Mouse (Mus musculus) gastrocnemius, postnatal 10 days (tissue): ENCODE data around the gene Fbxo41. TPM values are rescaled to one million over a fixed set of nuclear protein-coding genes. Genes with fewer than 3 reads are reported as not detected.

Experiments
- DNase-seq: peaks from one replicate; pipeline ENCODE4 v3.0.0; 2021; ENCODE audit warnings: mixed read lengths
- total RNA-seq, 2 experiments: library from RNA; stranded (reverse); gene quantifications; 2 replicates each; pipeline ENCODE4 v1.2.3; 2021

The Fbxo41 gene
- total RNA-seq, 2 experiments from 2014 or later, result 0.14 TPM

DNA sequence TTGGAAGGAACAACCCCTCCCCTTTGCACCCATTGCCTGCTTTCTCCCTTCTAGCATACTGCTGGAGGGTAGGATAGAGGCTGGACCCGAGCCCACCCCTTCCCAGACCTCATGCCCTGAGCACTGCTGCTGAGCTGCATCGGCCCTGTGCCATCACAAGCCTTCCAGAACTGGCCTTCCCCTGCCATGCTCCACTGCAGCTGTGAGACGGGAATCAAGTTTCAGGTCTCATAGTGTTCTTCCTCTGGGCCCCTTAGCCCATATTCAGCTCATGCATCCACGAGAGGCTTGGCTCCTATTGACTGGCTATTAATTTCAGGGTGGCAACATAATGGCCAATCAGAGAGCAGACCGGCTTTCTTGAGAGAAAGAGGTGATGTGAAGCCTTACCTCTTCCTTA is 57.5 kb downstream of the Fbxo41 start:
- peak; percentile 32 for DNase-seq

DNA sequence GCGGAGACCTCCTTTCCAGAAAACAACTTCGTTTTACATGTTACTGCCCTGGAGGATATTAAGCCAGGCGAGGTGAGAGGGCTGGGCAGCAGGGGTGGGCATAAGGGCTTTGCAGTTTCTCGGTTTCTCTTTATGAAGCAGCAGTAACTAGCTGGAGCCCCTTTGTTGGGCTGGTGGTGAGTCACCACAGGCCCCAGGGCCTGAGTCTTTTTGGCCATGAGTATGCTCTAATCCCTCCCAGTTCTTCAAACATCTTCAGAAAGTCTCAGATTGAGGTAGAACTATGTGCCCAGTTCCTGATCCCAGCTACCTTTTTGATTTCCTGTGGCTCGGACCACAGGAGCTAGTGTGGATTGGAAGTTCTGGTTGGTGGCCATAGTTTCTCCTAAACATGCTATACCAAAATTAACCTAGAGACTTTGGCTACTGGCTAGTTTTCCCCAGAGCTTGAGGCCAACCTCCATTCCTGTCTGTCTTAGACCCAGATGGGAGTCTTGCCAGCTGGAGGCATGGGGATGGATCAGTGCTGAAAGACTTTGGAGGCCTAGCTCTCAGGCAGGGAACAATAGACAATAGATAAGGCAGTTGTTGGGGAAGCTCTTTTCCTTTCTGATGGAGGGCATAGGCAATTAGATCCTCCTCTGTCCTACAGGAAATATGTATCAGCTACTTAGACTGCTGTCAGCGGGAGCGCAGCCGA is 58.4 kb downstream of the Fbxo41 start:
- no peak for DNase-seq

DNA sequence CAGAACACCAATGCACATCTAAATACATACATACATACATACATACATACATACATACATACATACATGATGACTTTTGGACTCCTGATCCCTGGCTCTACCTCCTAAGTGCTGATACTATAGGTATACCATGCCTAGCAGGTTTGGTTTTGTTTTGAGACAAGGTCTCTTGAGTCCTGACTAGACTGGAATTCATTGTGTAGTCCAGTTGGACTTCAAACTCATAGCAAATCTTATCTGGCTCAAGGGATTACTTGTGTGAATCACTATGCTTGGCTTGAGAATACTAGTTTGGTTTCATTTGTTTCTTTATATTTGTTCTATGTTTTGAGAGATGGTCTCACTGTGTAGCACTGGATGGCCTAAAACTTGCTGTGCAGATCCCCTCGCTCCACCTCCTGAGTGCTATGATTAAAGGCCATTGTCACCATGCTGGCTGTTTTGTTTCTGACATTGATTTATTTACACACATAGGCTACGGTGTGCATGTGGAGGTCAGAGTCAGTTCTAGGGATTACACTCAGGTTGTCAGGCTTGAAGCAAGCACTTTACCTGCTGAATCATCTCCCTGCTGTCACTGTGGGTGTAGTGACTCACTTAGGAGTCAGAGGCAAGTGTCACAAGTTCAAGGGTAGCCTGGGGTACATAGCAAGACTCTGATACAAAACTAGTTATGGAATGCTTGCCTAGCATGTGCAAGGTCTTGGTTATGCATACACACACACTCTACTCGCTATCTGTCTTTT is 59.1 kb downstream of the Fbxo41 start:
- no peak for DNase-seq

DNA sequence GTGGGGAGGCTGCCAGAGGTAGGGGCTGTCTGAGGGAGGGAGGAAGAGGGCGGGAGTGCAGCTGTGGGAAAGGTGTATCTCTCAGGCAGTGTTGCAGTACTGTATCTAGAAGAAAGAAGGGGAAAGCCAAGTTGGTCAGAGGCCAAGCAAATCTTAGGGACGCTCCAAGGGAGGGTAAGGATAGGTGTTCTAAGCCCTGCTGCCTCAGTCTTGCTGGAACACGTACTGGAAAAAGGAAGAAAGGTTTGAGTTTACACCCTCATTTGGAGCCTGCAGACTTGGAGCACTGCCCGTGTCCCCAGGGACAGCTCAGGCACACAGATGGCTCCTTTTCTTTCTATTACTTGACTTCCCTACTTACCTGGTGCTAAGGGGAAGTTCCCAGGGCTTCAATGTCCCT is 61.7 kb downstream of the Fbxo41 start:
- no peak for DNase-seq

DNA sequence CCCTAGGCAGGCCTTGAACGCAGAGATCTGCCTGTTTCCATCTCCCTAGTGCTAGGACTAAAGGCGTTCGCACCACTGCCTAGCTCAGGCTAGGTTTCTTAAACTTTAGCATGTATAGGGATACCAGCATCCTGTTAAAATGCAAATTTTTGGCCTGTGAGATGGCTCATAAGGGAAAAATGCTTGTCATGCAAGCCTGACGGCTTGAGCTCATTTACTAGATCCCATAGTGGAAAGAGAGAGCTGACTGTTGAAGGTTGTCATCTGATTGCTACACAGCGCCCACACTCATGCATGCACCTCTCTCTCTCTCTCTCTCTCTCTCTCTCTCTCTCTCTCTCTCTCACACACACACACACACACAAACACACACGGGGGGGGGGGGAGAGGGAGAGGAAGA is 66.2 kb downstream of the Fbxo41 start:
- DNase-seq, result no peak

DNA sequence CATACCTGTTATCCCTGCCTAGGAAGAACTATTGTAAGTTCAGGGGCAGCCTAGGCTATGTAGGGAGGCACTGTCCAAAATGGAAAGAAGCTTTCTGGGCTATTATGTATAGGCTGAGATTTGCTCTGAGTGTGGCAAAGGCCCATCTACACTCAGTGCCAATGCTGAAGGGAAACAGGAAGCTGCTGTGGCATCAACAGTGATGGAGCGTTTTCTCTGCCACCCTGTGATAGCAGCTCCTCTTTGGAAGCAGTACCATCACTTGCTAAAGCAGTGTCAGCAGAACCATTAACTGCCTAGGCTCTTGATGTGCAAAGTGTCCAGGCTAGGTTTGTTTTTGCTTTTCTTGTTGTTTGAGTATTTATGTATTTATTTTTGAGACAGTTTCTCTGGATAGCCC is 66.6 kb downstream of the Fbxo41 start:
- DNase-seq, result no peak

DNA sequence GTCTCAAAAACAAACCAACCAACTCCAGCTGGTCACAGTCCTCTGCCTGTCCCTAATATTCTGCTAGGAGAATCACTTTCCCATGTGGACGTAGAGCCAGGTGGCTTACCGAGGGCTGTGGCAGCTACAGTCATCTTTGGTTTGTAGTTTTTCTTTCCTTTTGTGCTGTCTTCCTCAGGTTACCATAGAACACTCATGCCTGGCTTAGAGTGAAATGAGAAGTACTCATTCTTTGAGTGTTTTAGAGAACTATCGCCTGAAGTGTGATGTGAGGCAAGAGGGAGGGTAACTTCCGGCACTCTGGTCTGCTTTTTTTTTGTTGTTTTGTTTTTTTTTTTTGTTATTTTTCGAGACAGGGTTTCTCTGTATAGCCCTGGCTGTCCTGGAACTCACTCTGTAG is 68.9 kb downstream of the Fbxo41 start:
- no peak for DNase-seq

DNA sequence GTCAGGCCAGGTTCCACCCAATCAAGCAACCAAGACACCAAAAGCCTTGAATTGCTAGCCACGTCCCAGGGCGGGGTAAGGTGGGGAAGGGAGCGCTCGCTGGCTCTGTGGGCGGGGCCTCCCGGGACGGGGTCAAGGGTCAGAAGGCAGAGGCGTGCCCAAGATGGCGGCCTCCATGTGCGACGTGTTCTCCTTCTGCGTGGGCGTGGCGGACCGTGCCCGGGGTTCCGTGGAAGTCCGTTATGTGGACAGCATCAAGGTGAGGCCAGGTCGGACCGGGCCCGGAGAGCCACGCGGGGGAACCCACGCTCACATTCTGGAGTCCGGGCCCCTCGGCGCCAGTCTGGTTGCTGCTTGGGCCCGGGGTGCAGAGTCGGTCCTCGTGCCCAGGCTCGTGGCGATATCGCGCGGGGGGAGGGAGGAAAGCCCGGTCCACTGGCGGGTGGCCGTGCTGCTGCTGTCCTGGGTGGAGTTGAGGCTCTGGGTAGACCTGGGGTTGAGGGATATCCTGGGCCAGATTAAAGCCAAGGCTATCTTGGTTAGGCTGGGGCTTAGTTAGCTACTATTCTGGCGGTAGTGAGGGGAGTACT is 70.9 kb downstream of the Fbxo41 start, which contains the start of gene Smyd5:
Smyd5 (plus strand) TSS at position 148 of the 590 bp plus-strand sequence.
- peak; percentile 86 for DNase-seq

DNA sequence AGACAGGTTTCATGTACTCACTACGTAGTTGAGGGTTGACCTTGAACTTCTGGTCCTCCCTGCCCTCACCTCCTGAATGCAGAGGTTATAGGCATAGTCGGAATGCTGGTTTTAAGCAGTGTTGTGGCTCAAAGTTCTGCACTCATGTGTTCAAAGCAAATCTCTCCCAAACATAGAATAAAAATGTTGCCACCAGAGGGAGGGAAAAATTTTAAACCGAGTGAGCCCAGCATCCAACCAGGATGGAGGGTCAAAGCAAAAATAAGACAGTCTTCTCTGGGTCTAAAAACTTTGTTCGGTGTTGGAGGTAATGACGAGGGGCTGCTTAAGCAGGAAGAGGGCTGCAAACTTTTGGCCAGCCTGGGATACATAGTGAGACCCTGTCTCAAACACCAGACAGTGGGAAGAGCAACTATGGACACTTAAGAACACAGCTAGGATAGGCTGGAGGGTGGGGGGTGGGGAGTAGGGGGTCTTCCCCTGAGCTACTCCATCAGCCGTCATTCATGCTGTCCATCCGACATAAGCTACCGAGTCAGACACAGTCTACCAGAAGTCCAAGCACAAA is 71.4 kb downstream of the Fbxo41 start:
- no peak for DNase-seq

DNA sequence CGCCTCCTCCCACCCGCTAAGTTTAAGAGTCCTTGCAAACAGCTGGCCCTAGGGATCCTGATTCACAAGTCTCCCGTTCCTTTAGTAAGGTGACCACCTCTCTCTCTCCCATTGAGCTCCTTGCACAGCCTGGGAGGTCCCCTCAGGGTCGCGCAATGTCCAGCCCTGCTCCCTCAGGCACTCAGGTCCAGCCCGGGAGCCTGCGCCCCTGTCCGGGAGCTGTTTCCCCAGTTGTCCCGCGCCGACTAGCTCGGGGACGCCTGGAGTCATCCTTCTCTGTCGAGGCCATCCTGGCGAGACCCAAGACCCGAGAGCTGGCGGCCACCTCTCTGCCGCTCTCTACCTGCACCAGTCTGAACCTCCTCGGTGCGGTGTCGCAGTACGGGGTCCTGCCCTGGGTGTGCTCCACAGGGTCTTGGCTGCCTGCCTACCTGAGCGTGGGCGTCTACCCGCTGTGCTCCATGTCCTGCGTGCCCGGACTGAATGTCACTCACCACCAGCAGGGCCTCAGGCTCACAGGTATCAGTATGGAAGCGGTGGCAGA is 78.9 kb downstream of the Fbxo41 start, which contains the start of gene Noto:
Noto (plus strand) TSS at position 51 of the 544 bp plus-strand sequence.
- DNase-seq, result no peak

Other genes starting within 250 kb of the Fbxo41 start
- 1 to 10 TPM; 2.8 to 5.1 TPM for gene Sfxn5, start 169.6 kb downstream of the Fbxo41 start, total RNA-seq
- gene Rab11fip5, start 128.4 kb downstream of the Fbxo41 start, total RNA-seq, result 10 to 100 TPM; 36.9 to 42.1 TPM
- gene Noto, start 79.1 kb downstream of the Fbxo41 start, total RNA-seq, result not detected
- gene Smyd5, start 71.0 kb downstream of the Fbxo41 start, total RNA-seq, result 10 to 100 TPM; 12.2 to 13.7 TPM
- 100 to 1,000 TPM; 164 to 167 TPM for gene Cct7, start 51.5 kb downstream of the Fbxo41 start, total RNA-seq
- gene Pradc1, start 51.0 kb downstream of the Fbxo41 start, total RNA-seq, result 10 to 100 TPM; 15.2 to 17.8 TPM
- gene Egr4, start 10.6 kb upstream of the Fbxo41 start, total RNA-seq, result not detected
- gene Alms1, start 84.5 kb upstream of the Fbxo41 start, total RNA-seq, result 1 to 10 TPM; 2.1 to 3.3 TPM
- under 1 TPM; 0.25 to 0.38 TPM for gene Nat8f7, start 210.2 kb upstream of the Fbxo41 start, total RNA-seq